Mouse (Mus musculus): Measurements from ENCODE around the gene Cog7. TPM values are rescaled to one million over a fixed set of nuclear protein-coding genes. Genes with fewer than 3 reads are reported as not detected.
A peak's percentile ranks its signal among the peaks of the same experiment; 100 is the strongest.

Gene Cog7
- polyA plus RNA-seq, 1 experiment from 2014 or later = 48.9 TPM

DNA sequence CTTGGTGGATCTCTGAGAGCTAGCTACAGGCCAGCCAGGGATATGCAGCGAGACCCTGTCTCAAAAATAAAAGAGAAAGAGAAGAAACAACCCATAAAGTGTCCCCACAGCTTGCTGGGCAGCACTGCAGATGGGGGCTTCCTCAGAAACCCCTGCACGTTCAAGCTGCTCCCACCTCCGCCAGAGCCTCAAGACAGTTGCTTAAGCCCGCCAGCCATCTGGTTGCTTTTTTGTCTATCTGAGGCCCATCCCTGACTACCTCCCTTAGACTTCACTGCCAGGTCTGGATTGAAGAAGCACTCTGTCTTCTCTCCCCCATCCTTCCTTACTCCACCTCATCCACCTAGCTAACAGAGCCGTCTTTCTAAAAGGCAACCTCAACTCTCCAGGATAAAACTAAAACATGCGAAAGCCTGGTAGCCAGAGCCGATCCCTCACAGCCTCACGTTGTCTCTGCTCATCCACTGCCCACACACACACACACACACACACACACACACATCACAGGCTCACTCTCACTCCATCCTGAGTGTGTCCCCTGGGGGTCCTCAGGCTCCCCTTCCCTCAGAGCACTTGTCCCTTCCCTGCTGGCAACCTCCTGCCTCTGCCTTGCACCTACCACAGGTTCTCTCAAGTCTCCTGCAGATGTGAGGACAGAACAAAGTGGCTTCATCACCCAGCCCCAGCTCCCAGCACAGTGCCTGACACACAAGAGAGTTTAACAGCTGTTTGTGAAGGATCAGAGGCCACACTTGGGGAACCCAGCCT, 43.2 kb downstream of the Cog7 start:
- in situ Hi-C loops (cut with MboI; ENCODE audit: low pct_unique_long_range_greater_than_20kb) = loop anchor here (25.0 kb wide), 1 partner anchor 901 kb away; the partner anchor contains the start of gene Mettl9
- DNase-seq (ENCODE audit: low read depth, low spot score) = no peak
- CTCF ChIA-PET = interaction anchor here (0.6 to 5.2 kb wide), 4 partner anchors 8 to 214 kb away, joined by 3 to 26 read pairs (median 4); no protein-coding TSS in a partner anchor
- no peak for ATAC-seq
- TF ChIP-seq CTCF (IDR thresholded peaks at IDR 0.05) = no peak
- POLR2A ChIA-PET = interaction anchor here (0.6 kb wide), 1 partner anchor 67 kb away, joined by 4 read pairs; no protein-coding TSS in a partner anchor
- H3K27me3 ChIP-seq = no peaks in the 10 kb centered on the region

DNA sequence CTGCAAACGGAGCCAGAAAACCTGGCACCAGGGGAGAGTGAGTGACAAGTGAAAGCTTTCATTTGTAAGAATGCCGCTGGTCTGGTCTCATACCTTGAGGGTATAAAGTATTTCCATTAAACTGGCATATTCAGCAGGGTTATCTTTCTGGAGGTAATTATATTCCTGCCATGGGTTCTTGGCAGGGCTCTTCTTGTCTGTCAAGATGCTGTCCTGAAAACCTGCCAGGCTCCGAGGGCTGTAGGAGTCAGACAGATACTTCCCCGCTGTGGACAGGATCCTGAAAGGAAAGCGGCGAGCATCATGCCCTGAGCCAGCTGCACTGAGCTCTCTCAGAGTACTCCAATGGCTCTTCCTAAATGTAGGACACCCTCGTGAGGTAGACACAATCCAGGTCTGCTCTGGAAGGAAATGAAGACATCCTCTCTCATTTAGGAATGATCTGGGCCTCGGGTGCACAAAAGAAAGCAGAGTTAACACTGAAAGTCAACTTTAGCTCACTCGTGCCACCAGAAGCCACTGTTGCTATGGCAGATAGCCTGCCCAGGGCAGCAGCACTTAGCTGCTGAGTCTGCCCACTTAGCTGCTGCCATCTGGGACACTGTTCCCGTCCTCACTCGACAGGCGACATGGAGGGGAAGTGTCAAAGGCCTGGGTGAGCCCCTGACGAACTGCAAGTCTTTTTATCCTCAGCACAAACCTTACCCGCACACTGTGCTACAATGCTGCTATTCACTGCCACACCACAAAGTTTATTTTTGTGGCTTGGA, 44.5 kb downstream of the Cog7 start:
- no peak for TF ChIP-seq CTCF (IDR thresholded peaks at IDR 0.05)
- in situ Hi-C loops (cut with MboI; ENCODE audit: low pct_unique_long_range_greater_than_20kb) = loop anchor here (25.0 kb wide), 1 partner anchor 900 kb away; the partner anchor contains the start of gene Mettl9
- ATAC-seq (peak; percentile 1), DNase-seq (ENCODE audit: low read depth, low spot score) (no peak)
- no peaks in the 10 kb centered on the region for H3K27me3 ChIP-seq
- ChIA-PET POLR2A (interaction anchor here (0.6 kb wide), 1 partner anchor 37 kb away, joined by 3 read pairs; no protein-coding TSS in a partner anchor), CTCF (interaction anchor here (1.0 to 5.2 kb wide), 4 partner anchors 11 to 202 kb away, joined by 3 to 26 read pairs (median 4); partner anchors contain the start of gene Scnn1g)

DNA sequence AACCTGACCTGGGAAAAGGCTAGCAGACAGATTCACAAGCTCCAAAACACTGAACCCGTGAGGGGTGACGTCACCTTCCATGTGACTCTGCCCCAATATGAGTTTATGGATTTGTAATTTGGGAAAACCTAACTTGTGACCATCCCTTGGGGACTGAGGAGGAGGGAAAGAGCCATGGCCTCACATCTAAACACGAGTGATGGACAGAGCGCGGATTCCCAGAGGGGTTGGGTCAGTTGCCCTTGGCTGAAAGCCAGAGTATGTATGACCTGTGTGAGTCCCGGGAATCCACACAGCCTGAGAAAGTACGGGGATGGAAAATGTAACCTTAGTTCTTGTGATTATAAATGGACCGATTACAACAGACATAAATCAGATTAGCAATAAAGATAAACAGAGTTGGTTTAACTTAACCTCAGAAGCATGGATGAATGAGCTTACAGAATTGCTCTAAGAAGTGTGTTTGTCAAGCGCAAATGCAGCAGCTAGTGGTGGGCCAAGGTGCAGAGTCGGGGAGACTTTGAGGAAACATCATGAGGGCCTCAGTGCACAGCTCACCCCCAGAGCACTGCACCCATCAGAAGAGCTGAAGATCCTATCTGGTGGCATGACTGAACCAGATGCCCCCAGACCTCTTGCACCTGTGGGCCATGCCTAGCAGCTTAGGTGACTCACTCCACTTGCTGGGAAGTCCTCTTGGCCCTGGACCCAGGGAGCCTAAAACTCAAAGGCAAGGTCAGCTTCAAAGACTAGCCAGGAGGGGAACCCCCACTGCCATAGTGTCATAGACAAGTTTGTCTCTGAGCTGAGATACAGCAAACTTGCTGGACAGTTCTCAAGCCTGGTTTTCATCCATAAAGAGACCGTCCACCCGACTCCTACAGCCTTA, 45.4 kb downstream of the Cog7 start:
- in situ Hi-C loops (cut with MboI; ENCODE audit: low pct_unique_long_range_greater_than_20kb) = loop anchor here (25.0 kb wide), 1 partner anchor 899 kb away; the partner anchor contains the start of gene Mettl9
- ChIA-PET POLR2A (no interaction called here), CTCF (interaction anchor here (1.0 to 5.2 kb wide), 6 partner anchors 12 to 229 kb away, joined by 3 to 26 read pairs (median 4); partner anchors contain the start of gene Scnn1g)
- no peak for TF ChIP-seq CTCF (IDR thresholded peaks at IDR 0.05)
- H3K27me3 ChIP-seq = no peaks in the 10 kb centered on the region
- ATAC-seq = peak; percentile 60
- peak; percentile 94 for DNase-seq (ENCODE audit: low read depth, low spot score)

DNA sequence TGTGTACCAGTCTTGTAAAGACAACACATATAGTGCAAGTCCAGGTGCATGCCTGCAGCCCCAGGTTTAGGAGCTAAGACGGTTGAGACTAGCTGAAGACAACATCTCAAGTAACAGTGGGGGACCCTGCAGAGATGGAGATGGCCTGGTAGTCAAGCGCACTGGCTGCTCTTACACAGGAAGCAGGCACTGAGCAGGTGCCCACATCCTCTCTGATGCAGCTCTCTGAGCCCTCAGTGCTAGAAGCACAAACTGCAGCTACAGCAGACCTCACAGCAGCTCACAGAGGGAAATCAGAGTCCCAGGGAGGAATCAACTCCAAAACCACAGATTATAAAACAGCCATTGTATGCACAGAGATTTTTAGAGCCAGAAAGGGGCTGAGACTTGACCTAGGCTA, 47.2 kb downstream of the Cog7 start:
- ChIA-PET POLR2A (interaction anchor here (0.6 kb wide), 1 partner anchor 63 kb away, joined by 5 read pairs; no protein-coding TSS in a partner anchor), CTCF (interaction anchor here (1.0 to 5.2 kb wide), 2 partner anchors 28 to 42 kb away, joined by 3 to 26 read pairs; no protein-coding TSS in a partner anchor)
- DNase-seq (ENCODE audit: low read depth, low spot score) (no peak), ATAC-seq (no peak)
- in situ Hi-C loops (cut with MboI; ENCODE audit: low pct_unique_long_range_greater_than_20kb) = loop anchor here (25.0 kb wide), 1 partner anchor 897 kb away; the partner anchor contains the start of gene Mettl9
- no peak for TF ChIP-seq CTCF (IDR thresholded peaks at IDR 0.05)
- no peaks in the 10 kb centered on the region for H3K27me3 ChIP-seq

DNA sequence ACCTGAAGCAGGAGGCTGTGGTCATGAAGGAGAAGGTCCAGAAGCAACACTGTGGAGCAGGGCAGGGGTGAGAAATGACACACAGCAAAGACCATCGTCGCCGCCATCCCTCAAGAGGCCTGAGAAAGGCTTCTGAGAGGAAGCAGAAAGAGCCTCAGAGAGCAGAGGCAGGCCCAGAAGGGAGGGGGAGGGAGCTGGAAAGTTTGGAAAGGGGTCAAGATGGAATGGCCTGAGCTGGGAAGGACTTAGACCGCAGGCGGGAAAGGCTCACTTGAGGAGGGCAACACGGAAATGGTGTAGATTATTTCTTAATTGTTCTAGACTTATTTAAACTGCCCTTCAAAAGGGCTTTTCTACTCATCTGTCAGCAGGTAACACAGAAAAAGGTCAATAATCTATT, 47.8 kb downstream of the Cog7 start:
- POLR2A ChIA-PET = interaction anchor here (0.6 kb wide), 1 partner anchor 62 kb away, joined by 5 read pairs; no protein-coding TSS in a partner anchor
- ATAC-seq = no peak
- CTCF ChIA-PET = interaction anchor here (1.5 to 5.2 kb wide), 3 partner anchors 12 to 199 kb away, joined by 3 to 26 read pairs (median 5); partner anchors contain the start of gene Scnn1g
- in situ Hi-C loops (cut with MboI; ENCODE audit: low pct_unique_long_range_greater_than_20kb) = loop anchor here (25.0 kb wide), 1 partner anchor 896 kb away; the partner anchor contains the start of gene Mettl9
- H3K27me3 ChIP-seq = no peaks in the 10 kb centered on the region
- DNase-seq (ENCODE audit: low read depth, low spot score) = no peak
- no peak for TF ChIP-seq CTCF (IDR thresholded peaks at IDR 0.05)

DNA sequence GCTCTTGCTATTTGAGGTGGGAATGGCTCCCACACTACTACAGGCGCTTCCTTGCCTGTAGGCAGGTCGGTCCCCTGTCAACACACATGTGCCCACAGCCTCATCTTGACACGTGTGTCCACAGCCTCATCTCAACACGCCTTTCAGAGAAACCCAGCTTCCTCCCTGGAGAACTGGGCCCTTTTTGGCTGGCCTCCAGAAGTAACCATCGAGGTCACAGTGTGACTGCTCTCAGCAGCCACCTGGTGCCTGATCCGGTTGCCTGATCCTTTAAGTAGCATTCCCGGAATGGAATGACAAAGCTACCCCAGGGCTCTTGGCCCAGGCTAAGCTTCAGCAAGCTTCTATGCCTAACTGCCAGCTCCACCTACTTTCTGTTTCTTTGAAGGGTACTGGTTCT, 50.3 kb downstream of the Cog7 start:
- DNase-seq (ENCODE audit: low read depth, low spot score) (peak; percentile 91), ATAC-seq (peak; percentile 83)
- TF ChIP-seq CTCF (IDR thresholded peaks at IDR 0.05) = no peak
- in situ Hi-C loops (cut with MboI; ENCODE audit: low pct_unique_long_range_greater_than_20kb) = loop anchor here (25.0 kb wide), 1 partner anchor 894 kb away; the partner anchor contains the start of gene Mettl9
- H3K27me3 ChIP-seq = no peaks in the 10 kb centered on the region
- POLR2A ChIA-PET = interaction anchor here (0.9 to 1.9 kb wide), 3 partner anchors 10 to 29 kb away, joined by 3 to 7 read pairs (median 4); no protein-coding TSS in a partner anchor
- CTCF ChIA-PET = interaction anchor here (2.0 to 2.6 kb wide), 3 partner anchors 10 to 197 kb away, joined by 9 to 12 read pairs (median 11); partner anchors contain the start of gene Scnn1g

DNA sequence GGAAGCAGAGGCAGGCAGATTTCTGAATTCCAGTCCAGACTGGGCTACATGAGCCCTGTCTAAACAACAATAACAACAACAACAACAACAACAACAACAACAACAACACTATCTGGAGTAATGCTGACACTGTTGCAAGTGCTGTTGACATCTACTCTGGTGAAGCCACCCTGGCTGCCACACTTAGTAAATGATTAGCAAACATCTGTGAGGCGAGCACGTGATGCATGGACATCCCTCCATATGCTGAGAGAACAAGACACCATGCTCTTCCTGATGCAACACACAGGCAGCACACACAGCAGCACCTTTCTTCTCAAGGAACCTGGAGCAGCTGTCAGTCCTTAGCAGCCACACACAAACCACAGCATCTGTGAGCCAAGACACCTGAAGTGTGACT, 53.6 kb downstream of the Cog7 start:
- in situ Hi-C loops (cut with MboI; ENCODE audit: low pct_unique_long_range_greater_than_20kb) = loop anchor here (25.0 kb wide), 1 partner anchor 891 kb away; the partner anchor contains the start of gene Mettl9
- ATAC-seq (no peak), DNase-seq (ENCODE audit: low read depth, low spot score) (no peak)
- H3K27me3 ChIP-seq = no peaks in the 10 kb centered on the region
- CTCF ChIA-PET = interaction anchor here (1.0 to 1.4 kb wide), 2 partner anchors 12 to 13 kb away, joined by 3 read pairs; no protein-coding TSS in a partner anchor
- POLR2A ChIA-PET = no interaction called here
- no peak for TF ChIP-seq CTCF (IDR thresholded peaks at IDR 0.05)

DNA sequence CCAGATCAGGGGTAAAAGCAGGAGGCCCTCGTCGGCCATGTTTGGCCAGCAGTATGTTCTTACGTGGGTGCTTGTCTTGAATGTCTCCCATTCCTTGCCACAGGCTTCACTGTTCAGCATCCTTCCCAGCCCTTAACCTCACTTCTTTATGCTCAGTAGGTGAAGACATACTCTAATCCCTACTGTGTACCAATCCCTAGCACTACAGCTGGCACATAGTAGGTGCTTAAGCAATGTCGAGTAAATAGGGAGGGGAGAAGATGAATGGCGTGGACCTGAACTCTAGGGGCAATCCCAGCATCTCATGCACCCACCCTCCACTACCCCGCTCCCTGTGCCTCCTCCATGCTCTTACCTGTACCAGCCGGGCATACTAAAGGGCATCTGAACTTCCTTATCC, 57.1 kb downstream of the Cog7 start:
- ChIA-PET CTCF (no interaction called here), POLR2A (no interaction called here)
- in situ Hi-C loops (cut with MboI; ENCODE audit: low pct_unique_long_range_greater_than_20kb) = no loop called here
- DNase-seq (ENCODE audit: low read depth, low spot score) (no peak), ATAC-seq (no peak)
- H3K27me3 ChIP-seq = no peaks in the 10 kb centered on the region
- TF ChIP-seq CTCF (IDR thresholded peaks at IDR 0.05) = no peak

DNA sequence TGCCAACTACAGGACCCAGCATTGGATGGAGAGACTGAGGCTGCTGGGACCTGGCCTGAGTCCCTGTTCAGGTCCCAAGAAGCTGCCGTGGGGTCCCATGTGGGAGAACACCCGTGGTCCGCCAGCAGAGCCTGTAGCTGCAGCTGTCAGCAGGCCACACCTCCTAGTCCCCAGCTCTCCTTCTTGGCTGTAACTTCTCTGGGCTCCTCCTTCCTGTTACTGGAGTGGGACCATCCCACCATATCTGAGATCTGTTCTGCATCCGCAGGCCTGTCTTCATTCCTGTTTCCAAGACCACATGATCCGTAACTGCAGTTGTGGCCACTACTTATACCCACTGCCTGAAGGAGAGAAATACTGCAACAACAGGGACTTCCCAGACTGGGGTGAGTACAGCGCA, 67.6 kb downstream of the Cog7 start:
- in situ Hi-C loops (cut with MboI; ENCODE audit: low pct_unique_long_range_greater_than_20kb) = no loop called here
- ChIA-PET POLR2A (no interaction called here), CTCF (interaction anchor here (1.2 to 1.4 kb wide), 2 partner anchors 17 to 21 kb away, joined by 3 to 4 read pairs; no protein-coding TSS in a partner anchor)
- no peak for ATAC-seq
- DNase-seq (ENCODE audit: low read depth, low spot score) = no peak
- no peak for TF ChIP-seq CTCF (IDR thresholded peaks at IDR 0.05)
- H3K27me3 ChIP-seq = no peaks in the 10 kb centered on the region
